ENCODE assay signal across 29 mouse cellular contexts in the genomic region with DNA sequence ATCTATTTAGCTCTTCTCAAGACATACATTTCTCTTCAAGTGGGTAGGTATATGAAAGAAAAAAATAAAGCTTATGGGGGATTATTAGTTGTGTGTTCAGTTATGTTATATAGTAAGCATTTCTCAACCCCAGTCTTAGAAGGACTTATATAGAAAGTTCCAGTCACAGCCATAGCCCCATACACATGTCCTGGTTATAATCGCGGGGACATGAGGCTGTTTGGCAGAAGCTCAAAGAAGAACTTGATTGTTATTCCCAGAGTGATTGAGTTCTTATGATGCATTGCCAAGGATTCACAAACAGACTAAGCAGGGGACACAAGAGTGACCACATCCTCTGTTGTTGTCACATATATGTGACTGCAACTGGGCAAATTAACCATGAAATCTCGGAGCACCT.
"Had no signal": no experiment of that assay in that cellular context is flagged by ENCODE, and none has a peak within 500 bp of the region (broad histone marks: within the 10 kb centered on the region; RNA-seq: fewer than 3 reads in every experiment).

No protein-coding gene starts in this region.

- ATAC-seq: liver, embryonic 12.5 days; liver, postnatal 0 days; lung, postnatal 0 days; midbrain, embryonic 13.5 days; midbrain, embryonic 15.5 days; midbrain, embryonic 16.5 days had no signal

- H3K4me1 ChIP-seq: limb, embryonic 10.5 days; limb, embryonic 12.5 days; limb, embryonic 13.5 days; limb, embryonic 15.5 days; liver, embryonic 13.5 days; liver, embryonic 15.5 days; midbrain, embryonic 15.5 days; neural tube, embryonic 12.5 days had no signal

- H3K4me2 ChIP-seq: limb, embryonic 12.5 days; limb, embryonic 13.5 days; limb, embryonic 15.5 days; liver, embryonic 11.5 days; liver, embryonic 12.5 days; liver, embryonic 13.5 days; liver, embryonic 15.5 days; midbrain, embryonic 11.5 days; midbrain, embryonic 12.5 days; midbrain, embryonic 13.5 days; midbrain, embryonic 15.5 days; neural tube, embryonic 12.5 days had no signal

- DNase-seq: layer of hippocampus, postnatal 36 days; left cerebral cortex, postnatal 4 days; liver; liver, embryonic 13.5 days; liver, postnatal 0 days; lung, adult 18-20 months; lung, postnatal 36 days; lung, postnatal 4 days; midbrain, embryonic 14.5 days had no signal

- H3K9me3 ChIP-seq: limb, embryonic 10.5 days; limb, embryonic 12.5 days; limb, embryonic 13.5 days; limb, embryonic 15.5 days; liver, embryonic 12.5 days; liver, embryonic 13.5 days; liver, embryonic 15.5 days; midbrain, embryonic 10.5 days; midbrain, embryonic 13.5 days; midbrain, embryonic 15.5 days; neural tube, embryonic 12.5 days had no signal

- H3K4me3 ChIP-seq: left cerebral cortex, adult 2 months; limb, embryonic 10.5 days; limb, embryonic 12.5 days; limb, embryonic 13.5 days; limb, embryonic 15.5 days; liver, embryonic 12.5 days; liver, embryonic 13.5 days; liver, embryonic 15.5 days; megakaryocyte, embryonic 14.5 days; midbrain, embryonic 10.5 days; midbrain, embryonic 12.5 days; midbrain, embryonic 13.5 days; midbrain, embryonic 15.5 days; myocyte; neural tube, embryonic 12.5 days had no signal

- H3K9ac ChIP-seq: limb, embryonic 12.5 days; limb, embryonic 13.5 days; limb, embryonic 15.5 days; liver, embryonic 12.5 days; liver, embryonic 13.5 days; liver, embryonic 14.5 days; liver, embryonic 15.5 days; liver, postnatal 0 days; midbrain, embryonic 12.5 days; midbrain, embryonic 13.5 days; midbrain, embryonic 15.5 days; neural tube, embryonic 12.5 days had no signal

- H3K27me3 ChIP-seq: limb, embryonic 12.5 days; limb, embryonic 13.5 days; limb, embryonic 15.5 days; liver, embryonic 12.5 days; liver, embryonic 13.5 days; liver, embryonic 15.5 days; megakaryocyte, embryonic 14.5 days; midbrain, embryonic 12.5 days; midbrain, embryonic 13.5 days; midbrain, embryonic 15.5 days; neural tube, embryonic 12.5 days had no signal

- H3K36me3 ChIP-seq: limb, embryonic 10.5 days; limb, embryonic 15.5 days; liver, embryonic 13.5 days; liver, embryonic 15.5 days; midbrain, embryonic 12.5 days; midbrain, embryonic 13.5 days; midbrain, embryonic 15.5 days; neural tube, embryonic 12.5 days had no signal

- H3K27ac ChIP-seq: left cerebral cortex, adult 2 months; limb, embryonic 10.5 days; limb, embryonic 12.5 days; limb, embryonic 13.5 days; limb, embryonic 15.5 days; liver, embryonic 12.5 days; liver, embryonic 13.5 days; liver, embryonic 14.5 days; liver, embryonic 15.5 days; macrophage; midbrain, embryonic 10.5 days; midbrain, embryonic 12.5 days; midbrain, embryonic 13.5 days; midbrain, embryonic 15.5 days; neural tube, embryonic 12.5 days had no signal
